Mouse (Mus musculus) thymus, adult 2 months (tissue): ENCODE measurements around the gene Man2b2. TPM values are rescaled to one million over a fixed set of nuclear protein-coding genes. Genes with fewer than 3 reads are reported as not detected.

Experiments
- DNase-seq: peaks from one replicate; pipeline ENCODE4 v3.0.0; 2021
- H3K27ac ChIP-seq: fragments of 200-500 bp; 2 replicates; pipeline ENCODE4 v1.5.1; 2012; ENCODE audit warnings: low read length, control low read depth; ENCODE audit not compliant: control insufficient read depth, insufficient read depth
- H3K27me3 ChIP-seq: fragments of 200-500 bp; 2 replicates; pipeline ENCODE4 v1.6.1; 2012; ENCODE audit warnings: mild to moderate bottlenecking, low read length, moderate library complexity, mixed read lengths; ENCODE audit not compliant: control insufficient read depth, insufficient read depth
- H3K36me3 ChIP-seq: fragments of 200-500 bp; 2 replicates; pipeline ENCODE4 v1.6.1; 2012; ENCODE audit warnings: mild to moderate bottlenecking, low read length, moderate library complexity; ENCODE audit not compliant: control insufficient read depth, insufficient read depth
- H3K4me1 ChIP-seq: fragments of 200-500 bp; replicated peaks from 2 replicates; pipeline ENCODE4 v1.6.1; 2012; ENCODE audit warnings: low read length; ENCODE audit not compliant: control insufficient read depth, insufficient read depth
- H3K4me3 ChIP-seq: fragments of 200-500 bp; 2 replicates; pipeline ENCODE4 v1.5.1; 2012; ENCODE audit warnings: mild to moderate bottlenecking, low read length, control low read depth, moderate library complexity; ENCODE audit not compliant: control insufficient read depth, insufficient read depth
- CTCF ChIP-seq: fragments of 200-500 bp; IDR thresholded peaks from 2 replicates; pipeline ENCODE4 v1.5.1; 2012; ENCODE audit warnings: mild to moderate bottlenecking, control low read depth, low read length, moderate library complexity, borderline replicate concordance; ENCODE audit not compliant: control insufficient read depth, poor library complexity, insufficient read depth; ENCODE audit errors: extremely low read depth
- POLR2A ChIP-seq: fragments of 200-500 bp; IDR thresholded peaks from 2 replicates; pipeline ENCODE4 v1.6.1; 2012; ENCODE audit warnings: mild to moderate bottlenecking, low read length, control low read depth, moderate library complexity; ENCODE audit not compliant: control insufficient read depth, poor library complexity, insufficient read depth; ENCODE audit errors: extremely low read depth
- WGBS: fragments of 180-500 bp; shearing (Covaris S2); methylation state at CpG from one replicate; pipeline ENCODE4 v1.1.7; 2018; 5-methylcytosine and 5-hydroxymethylcytosine counted together
- polyA plus RNA-seq: library from polyadenylated mRNA; depleted of rRNA; stranded (reverse); fragments of >200 nt; gene quantifications from 2 replicates; pipeline ENCODE4 v1.2.3, GENCODE M21; 2012

The Man2b2 gene
- polyA plus RNA-seq, 1 experiment, result 76.3 TPM

- 100% methylated on average over 1 of the region's 2 CpGs for WGBS
- Histone ChIP-seq H3K4me3 (no peak overlapping the region), H3K4me1 (no peaks in the 10 kb centered on the region), H3K27me3 (no peaks in the 10 kb centered on the region), H3K27ac (no peak overlapping the region), H3K36me3 (no peaks in the 10 kb centered on the region)
- DNase-seq, result no peak
- TF ChIP-seq POLR2A (no peak), CTCF (no peak)
Observed at GRCm38 (mm10) chr5:36778901-36779300, 51.6 kb downstream of the Man2b2 start.

DNA sequence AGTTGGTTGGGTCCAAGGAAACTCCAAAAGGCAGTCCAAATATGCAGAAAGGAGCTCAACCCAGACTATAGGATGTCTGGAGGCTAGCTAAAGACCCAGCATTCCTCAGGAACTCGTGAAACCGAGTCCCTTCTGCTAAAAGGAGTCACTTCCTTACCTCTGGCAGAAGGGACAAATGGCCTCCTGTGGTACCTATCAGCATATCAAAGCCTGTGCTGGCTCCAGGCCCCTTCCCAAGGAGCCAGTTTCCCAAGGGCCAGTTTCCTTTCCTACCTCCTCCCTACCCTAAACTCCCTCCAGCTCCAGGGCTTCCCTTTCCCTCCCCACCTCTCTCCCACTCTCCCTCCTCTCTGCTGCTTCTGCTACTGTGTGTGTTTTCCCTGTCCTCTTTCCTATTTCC is 53.3 kb downstream of the Man2b2 start:
- no peak for DNase-seq
- no peaks in the 10 kb centered on the region for H3K27me3 ChIP-seq
- no peaks in the 10 kb centered on the region for H3K36me3 ChIP-seq
- no peaks in the 10 kb centered on the region for H3K4me1 ChIP-seq
- H3K4me3 ChIP-seq, result no peak overlapping the region
- 29% methylated on average over 2 of the region's 2 CpGs for WGBS
- no peak overlapping the region for H3K27ac ChIP-seq
- TF ChIP-seq POLR2A (no peak), CTCF (no peak)

- no peak for DNase-seq
- no peaks in the 10 kb centered on the region for H3K4me1 ChIP-seq
- TF ChIP-seq POLR2A, result no peak
- no peak for TF ChIP-seq CTCF
- WGBS, result 87% methylated on average over 9 of the region's 9 CpGs
- no peak overlapping the region for H3K4me3 ChIP-seq
- no peaks in the 10 kb centered on the region for H3K36me3 ChIP-seq
- no peak overlapping the region for H3K27ac ChIP-seq
- no peaks in the 10 kb centered on the region for H3K27me3 ChIP-seq
Observed at GRCm38 (mm10) chr5:36776021-36776575, 54.4 kb downstream of the Man2b2 start.

DNA sequence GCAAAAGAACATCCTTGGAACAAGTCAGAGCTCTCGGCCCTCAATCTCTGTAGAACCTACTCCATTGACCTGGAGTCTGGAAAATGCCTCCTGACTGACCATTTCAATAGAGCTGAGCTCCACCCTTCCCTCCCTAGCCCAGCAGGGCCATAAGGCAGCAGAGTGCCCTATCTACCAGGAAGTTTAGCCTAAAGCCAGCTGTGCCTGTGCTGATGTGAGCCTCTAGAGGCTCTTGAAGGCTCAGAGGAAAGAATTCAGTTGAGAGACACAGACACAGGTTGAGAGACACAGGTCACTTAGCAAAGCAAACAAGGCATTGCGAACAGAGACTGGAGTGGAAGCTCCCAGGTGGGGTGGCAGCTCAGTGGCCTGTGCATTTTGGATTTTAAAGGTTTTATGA is 55.1 kb downstream of the Man2b2 start:
- Histone ChIP-seq H3K4me3 (no peak overlapping the region), H3K27me3 (no peaks in the 10 kb centered on the region), H3K27ac (no peak overlapping the region), H3K4me1 (no peaks in the 10 kb centered on the region), H3K36me3 (no peaks in the 10 kb centered on the region)
- TF ChIP-seq CTCF, result no peak
- TF ChIP-seq POLR2A, result no peak
- WGBS, result 96% methylated on average over 2 of the region's 2 CpGs
- no peak for DNase-seq

DNA sequence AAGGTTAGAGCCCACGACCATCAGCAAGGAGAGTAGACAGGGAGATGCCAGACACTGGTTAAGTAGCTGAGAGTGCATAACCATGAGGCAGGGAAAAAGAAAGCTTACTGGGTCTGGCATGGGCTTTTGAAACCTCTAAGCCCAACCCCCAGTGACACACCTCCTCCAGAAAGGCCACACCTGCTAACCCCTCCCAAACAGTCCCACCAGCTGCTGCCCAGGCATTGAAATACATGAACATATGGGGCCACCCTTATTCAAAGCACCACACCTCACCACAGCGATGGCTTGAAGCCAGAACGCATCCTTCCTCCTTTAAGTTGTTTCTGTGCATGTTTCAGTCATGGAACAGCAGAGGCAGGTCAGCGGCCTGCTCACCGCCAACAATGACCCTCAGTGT is 57.9 kb downstream of the Man2b2 start:
- Histone ChIP-seq H3K4me1 (no peaks in the 10 kb centered on the region), H3K4me3 (no peak overlapping the region), H3K27me3 (no peaks in the 10 kb centered on the region), H3K36me3 (no peaks in the 10 kb centered on the region), H3K27ac (no peak overlapping the region)
- DNase-seq, result no peak
- 84% methylated on average over 5 of the region's 5 CpGs for WGBS
- TF ChIP-seq CTCF, result no peak

GRCm38 (mm10) chr5:36769603-36770002 is 60.9 kb downstream of the Man2b2 start:
- TF ChIP-seq POLR2A, result no peak
- TF ChIP-seq CTCF, result no peak
- H3K4me1 ChIP-seq, result no peaks in the 10 kb centered on the region
- 71% methylated on average over 3 of the region's 3 CpGs for WGBS

More at GRCm38 (mm10) chr5:36769603-36770002, 60.9 kb downstream of the Man2b2 start:
- DNase-seq, result no peak
- no peaks in the 10 kb centered on the region for H3K36me3 ChIP-seq
- H3K27me3 ChIP-seq, result no peaks in the 10 kb centered on the region
- H3K4me3 ChIP-seq, result no peak overlapping the region
- no peak overlapping the region for H3K27ac ChIP-seq
